Mouse (Mus musculus): Measurements from ENCODE around the gene Wrb. TPM values are rescaled to one million over a fixed set of nuclear protein-coding genes. Genes with fewer than 3 reads are reported as not detected.
A peak's percentile ranks its signal among the peaks of the same experiment; 100 is the strongest.
"Not testable (repeated sequence)": the region's sequence is repeated elsewhere in the genome, so short reads cannot be mapped to it uniquely, and the experiment has no call there.

Wrb gene
- polyA plus RNA-seq, 1 experiment from 2014 or later: 53.3 TPM

DNA sequence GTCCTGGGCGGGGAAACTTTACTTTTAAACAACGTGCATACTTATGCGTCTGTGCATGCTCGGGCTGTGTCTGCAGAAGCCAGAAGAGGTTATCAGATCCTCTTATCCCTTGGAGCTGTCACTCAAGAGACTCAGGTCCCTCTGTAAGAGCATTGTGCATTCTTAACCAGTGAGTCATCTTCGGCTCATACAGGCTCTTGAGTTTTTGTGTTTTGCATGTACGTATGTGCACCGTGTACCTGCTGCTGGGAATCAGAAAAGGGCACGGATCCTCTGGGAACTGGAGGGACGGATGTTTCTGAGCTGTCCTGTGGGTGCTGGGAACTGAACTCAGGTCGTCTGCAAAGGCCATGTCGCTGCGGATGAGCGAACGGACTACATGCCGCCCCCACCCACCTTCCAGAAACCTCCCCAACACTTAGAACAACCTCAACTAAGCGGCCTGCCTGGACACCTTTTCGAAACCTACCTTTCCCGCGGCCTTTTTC lies 18.5 kb upstream of the Wrb start:
- Histone ChIP-seq H3K4me3 (ENCODE audit: low read length) (peak overlapping the region; percentile 83), H3K4me1 (ENCODE audit: control insufficient read depth, insufficient read depth, low read length) (peaks cover 23% of the 10 kb centered on the region), H3K4me2 (ENCODE audit: low read depth, low read length) (peak overlapping the region; percentile 77), H3K9me3 (replicated peaks; ENCODE audit: control insufficient read depth, low read length) (no peaks in the 10 kb centered on the region), H3K9ac (ENCODE audit: low read length) (peak overlapping the region; percentile 98), H3K27me3 (ENCODE audit: control insufficient read depth, insufficient read depth, low read length) (no peaks in the 10 kb centered on the region), H3K36me3 (ENCODE audit: control insufficient read depth, insufficient read depth) (peaks cover 37% of the 10 kb centered on the region), H3K27ac (ENCODE audit: low read length) (peak overlapping the region; percentile 97)
- no peak for ATAC-seq (replicated peaks; ENCODE audit: extremely low read depth, insufficient read depth, low FRiP score)
- WGBS: 2% methylated on average over 19 of the region's 19 CpGs

DNA sequence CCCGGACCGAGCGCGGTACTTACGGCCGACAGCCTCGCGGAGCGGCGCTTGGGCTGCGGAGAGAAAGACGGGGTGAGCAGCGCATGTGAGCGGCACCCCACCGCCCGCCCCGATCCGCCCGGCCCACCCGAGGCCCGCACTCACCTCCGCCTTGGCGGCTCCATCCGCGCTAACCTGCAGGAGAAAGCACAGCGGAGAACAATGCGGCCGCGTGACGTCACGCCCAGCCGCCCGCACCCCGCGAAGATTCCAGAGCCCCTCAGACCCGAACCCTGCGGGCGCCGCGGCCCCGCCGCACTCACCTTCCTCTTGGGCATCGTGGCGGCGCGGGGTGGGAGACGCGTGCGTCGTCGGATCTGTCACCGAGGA lies 17.9 kb upstream of the Wrb start:
- Histone ChIP-seq H3K27me3 (ENCODE audit: control insufficient read depth, insufficient read depth, low read length) (no peaks in the 10 kb centered on the region), H3K9me3 (replicated peaks; ENCODE audit: control insufficient read depth, low read length) (no peaks in the 10 kb centered on the region), H3K4me2 (ENCODE audit: low read depth, low read length) (peak overlapping the region; percentile 77), H3K27ac (ENCODE audit: low read length) (peak overlapping the region; percentile 97), H3K4me1 (ENCODE audit: control insufficient read depth, insufficient read depth, low read length) (peaks cover 23% of the 10 kb centered on the region), H3K4me3 (ENCODE audit: low read length) (peak overlapping the region; percentile 83), H3K9ac (ENCODE audit: low read length) (peak overlapping the region; percentile 98), H3K36me3 (ENCODE audit: control insufficient read depth, insufficient read depth) (peaks cover 35% of the 10 kb centered on the region)
- peak; percentile 28 for ATAC-seq (replicated peaks; ENCODE audit: extremely low read depth, insufficient read depth, low FRiP score)
- WGBS: under 1% methylated on average over 42 of the region's 52 CpGs

DNA sequence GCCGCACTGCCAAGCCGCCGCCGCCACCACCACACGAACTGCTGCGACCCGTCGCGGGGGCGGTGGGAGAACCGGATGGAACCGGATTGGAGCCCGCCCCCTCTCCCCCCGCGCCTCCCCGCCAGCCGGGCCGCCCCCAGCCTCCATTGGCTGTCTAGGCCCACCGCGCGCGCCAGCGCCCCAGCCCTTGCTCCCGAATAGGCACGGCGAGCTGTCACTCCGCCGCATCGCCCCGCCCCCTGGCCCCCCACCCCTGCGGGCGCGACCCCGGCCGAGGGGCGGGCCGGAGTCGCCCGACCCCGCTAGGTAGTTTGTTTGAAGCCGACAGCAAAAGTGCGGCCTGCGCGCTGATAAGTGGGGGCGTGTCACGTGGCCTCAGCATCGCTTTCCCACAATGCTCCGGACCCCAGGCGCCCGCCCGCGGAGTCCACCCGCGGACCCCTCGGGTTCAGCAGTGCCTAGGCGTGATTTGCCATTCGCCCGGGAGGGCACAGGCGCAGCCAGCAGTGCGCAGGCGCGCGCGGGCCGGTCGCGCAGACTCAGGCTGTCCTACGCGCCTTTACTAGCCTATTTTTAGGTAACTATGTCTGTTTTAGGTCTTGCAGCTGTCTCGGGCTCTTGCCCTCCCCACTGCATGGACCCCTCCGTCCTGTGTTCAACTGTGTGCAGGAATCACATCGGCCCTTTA lies 17.4 kb upstream of the Wrb start, which contains the start of gene Hmgn1:
TSS of gene Hmgn1 (minus strand) at position 73 of the 688 bp plus-strand sequence.
- Histone ChIP-seq H3K4me1 (ENCODE audit: control insufficient read depth, insufficient read depth, low read length) (peaks cover 23% of the 10 kb centered on the region), H3K27ac (ENCODE audit: low read length) (peak within 1 kb of the TSS; percentile 98), H3K9ac (ENCODE audit: low read length) (peak within 1 kb of the TSS; percentile 98), H3K27me3 (ENCODE audit: control insufficient read depth, insufficient read depth, low read length) (no peaks in the 10 kb centered on the region), H3K4me3 (ENCODE audit: low read length) (peak within 1 kb of the TSS; percentile 83), H3K4me2 (ENCODE audit: low read depth, low read length) (peak within 1 kb of the TSS; percentile 77), H3K9me3 (replicated peaks; ENCODE audit: control insufficient read depth, low read length) (no peaks in the 10 kb centered on the region), H3K36me3 (ENCODE audit: control insufficient read depth, insufficient read depth) (peaks cover 30% of the 10 kb centered on the region)
- ATAC-seq (replicated peaks; ENCODE audit: extremely low read depth, insufficient read depth, low FRiP score): peak; percentile 97
- under 1% methylated on average over 58 of the region's 72 CpGs for WGBS

DNA sequence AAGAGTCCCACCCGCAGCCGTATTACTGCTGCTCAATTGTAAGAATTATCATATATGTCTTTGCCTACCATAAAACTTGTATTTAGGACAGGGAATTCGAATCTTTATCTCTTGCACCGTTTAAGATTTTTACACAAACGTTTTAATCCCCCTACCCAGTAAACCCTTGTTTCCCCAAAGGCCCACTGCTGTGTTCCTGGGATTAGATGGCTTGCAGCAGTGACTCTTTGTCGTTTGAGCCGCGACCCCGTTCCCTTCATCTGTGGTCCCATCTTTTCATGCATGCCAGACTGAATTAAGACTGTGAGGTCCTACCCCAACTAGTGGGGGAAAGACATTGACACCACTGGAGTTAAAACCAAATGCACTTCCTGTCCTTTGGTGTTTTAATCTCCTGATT lies 16.7 kb upstream of the Wrb start:
- no peaks in the 10 kb centered on the region for H3K27me3 ChIP-seq (ENCODE audit: control insufficient read depth, insufficient read depth, low read length)

DNA sequence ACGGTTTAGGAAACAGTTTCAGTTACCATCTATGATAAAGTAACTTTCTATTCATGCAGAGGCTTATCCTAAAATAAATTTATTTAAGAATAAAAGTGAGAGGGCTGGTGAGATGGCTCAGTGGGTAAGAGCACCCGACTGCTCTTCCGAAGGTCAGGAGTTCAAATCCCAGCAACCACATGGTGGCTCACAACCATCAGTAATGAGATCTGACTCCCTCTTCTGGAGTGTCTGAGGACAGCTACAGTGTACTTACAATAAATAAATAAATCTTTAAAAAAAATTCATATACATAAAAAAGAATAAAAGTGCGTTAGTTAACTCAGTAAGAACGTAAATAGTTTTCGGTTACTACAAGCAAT lies 478 bp upstream of the Wrb start:
- not testable (repeated sequence) for H3K9ac ChIP-seq (ENCODE audit: low read length); H3K27me3 ChIP-seq (ENCODE audit: control insufficient read depth, insufficient read depth, low read length); H3K4me2 ChIP-seq (ENCODE audit: low read depth, low read length); H3K9me3 ChIP-seq (replicated peaks; ENCODE audit: control insufficient read depth, low read length); H3K36me3 ChIP-seq (ENCODE audit: control insufficient read depth, insufficient read depth); H3K27ac ChIP-seq (ENCODE audit: low read length)
- peak; percentile 21; the same call in 1 of the 2 replicates for ATAC-seq (replicated peaks; ENCODE audit: extremely low read depth, insufficient read depth, low FRiP score)
- Histone ChIP-seq H3K4me3 (ENCODE audit: low read length) (peak overlapping the region; percentile 78; the same call in 1 of the 2 replicates), H3K4me1 (ENCODE audit: control insufficient read depth, insufficient read depth, low read length) (peaks cover 20% of the 10 kb centered on the region)
- WGBS: 21% methylated on average over 6 of the region's 6 CpGs

More for the DNA sequence above, 16.7 kb upstream of the Wrb start:
- peak overlapping the region; percentile 83 for H3K4me3 ChIP-seq (ENCODE audit: low read length)
- H3K36me3 ChIP-seq (ENCODE audit: control insufficient read depth, insufficient read depth): peaks cover 24% of the 10 kb centered on the region
- ATAC-seq (replicated peaks; ENCODE audit: extremely low read depth, insufficient read depth, low FRiP score): no peak
- peak overlapping the region; percentile 98 for H3K27ac ChIP-seq (ENCODE audit: low read length)
- peak overlapping the region; percentile 88 for H3K9ac ChIP-seq (ENCODE audit: low read length)
- no peaks in the 10 kb centered on the region for H3K9me3 ChIP-seq (replicated peaks; ENCODE audit: control insufficient read depth, low read length)
- H3K4me1 ChIP-seq (ENCODE audit: control insufficient read depth, insufficient read depth, low read length): peaks cover 23% of the 10 kb centered on the region
- peak overlapping the region; percentile 77 for H3K4me2 ChIP-seq (ENCODE audit: low read depth, low read length)
- WGBS: 3% methylated on average over 9 of the region's 9 CpGs

DNA sequence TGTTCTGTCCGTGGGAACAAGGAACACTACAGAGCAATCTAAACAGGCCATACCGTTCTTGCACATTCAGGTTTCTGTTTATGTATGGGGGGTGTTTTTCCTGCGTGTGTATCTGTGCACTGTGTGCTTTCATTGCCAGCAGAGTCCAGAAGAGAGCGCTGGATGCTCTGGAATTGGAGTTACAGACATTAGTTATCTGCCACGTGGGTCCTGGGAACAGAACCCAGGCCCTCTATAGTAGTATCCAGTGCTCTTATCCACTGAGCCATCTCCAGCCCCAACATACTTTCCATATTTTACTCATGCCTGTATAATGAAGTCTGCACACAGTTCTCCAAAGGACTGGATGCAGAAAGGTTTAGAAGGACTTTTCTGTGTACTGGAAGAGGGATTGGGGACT lies 607 bp downstream of the Wrb start:
- 1% methylated on average over 5 of the region's 5 CpGs for WGBS
- peak; percentile 10 for ATAC-seq (replicated peaks; ENCODE audit: extremely low read depth, insufficient read depth, low FRiP score)

DNA sequence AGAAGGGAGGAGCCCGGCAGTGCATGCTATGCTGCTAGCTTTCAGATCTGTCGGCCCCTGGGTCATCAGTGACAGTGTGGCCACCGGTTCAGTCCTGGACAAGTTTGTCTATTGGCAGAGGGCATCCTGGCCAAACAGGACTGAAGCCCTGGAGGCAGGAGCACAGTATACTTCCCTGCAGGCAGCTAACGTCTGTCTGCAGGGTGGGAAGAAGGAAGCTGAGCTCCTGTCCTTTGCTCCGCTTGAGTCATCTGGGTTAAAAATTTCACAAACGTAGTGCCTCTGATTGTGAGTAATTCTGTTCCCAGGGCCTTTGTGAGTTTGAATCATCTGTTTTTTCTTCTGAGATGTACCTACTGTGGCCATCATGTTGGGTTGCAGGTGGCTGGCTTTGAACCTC lies 3.6 kb downstream of the Wrb start:
- Histone ChIP-seq H3K36me3 (ENCODE audit: control insufficient read depth, insufficient read depth) (peaks cover 7% of the 10 kb centered on the region; the same call in 1 of the 2 replicates), H3K27me3 (ENCODE audit: control insufficient read depth, insufficient read depth, low read length) (no peaks in the 10 kb centered on the region), H3K27ac (ENCODE audit: low read length) (peak overlapping the region; percentile 68), H3K9ac (ENCODE audit: low read length) (peak overlapping the region; percentile 31; the same call in 1 of the 2 replicates), H3K9me3 (replicated peaks; ENCODE audit: control insufficient read depth, low read length) (no peaks in the 10 kb centered on the region), H3K4me2 (ENCODE audit: low read depth, low read length) (peak overlapping the region; percentile 30; the same call in 1 of the 2 replicates), H3K4me3 (ENCODE audit: low read length) (no peak overlapping the region), H3K4me1 (ENCODE audit: control insufficient read depth, insufficient read depth, low read length) (peaks cover 35% of the 10 kb centered on the region)
- ATAC-seq (replicated peaks; ENCODE audit: extremely low read depth, insufficient read depth, low FRiP score): no peak
- 44% methylated on average over 6 of the region's 6 CpGs for WGBS

More for the DNA sequence above, 607 bp downstream of the Wrb start:
- Histone ChIP-seq H3K4me3 (ENCODE audit: low read length) (peak overlapping the region; percentile 78), H3K36me3 (ENCODE audit: control insufficient read depth, insufficient read depth) (no peaks in the 10 kb centered on the region), H3K9ac (ENCODE audit: low read length) (peak overlapping the region; percentile 81), H3K27me3 (ENCODE audit: control insufficient read depth, insufficient read depth, low read length) (no peaks in the 10 kb centered on the region), H3K4me2 (ENCODE audit: low read depth, low read length) (peak overlapping the region; percentile 87), H3K27ac (ENCODE audit: low read length) (peak overlapping the region; percentile 36), H3K9me3 (replicated peaks; ENCODE audit: control insufficient read depth, low read length) (no peaks in the 10 kb centered on the region), H3K4me1 (ENCODE audit: control insufficient read depth, insufficient read depth, low read length) (peaks cover 25% of the 10 kb centered on the region)

DNA sequence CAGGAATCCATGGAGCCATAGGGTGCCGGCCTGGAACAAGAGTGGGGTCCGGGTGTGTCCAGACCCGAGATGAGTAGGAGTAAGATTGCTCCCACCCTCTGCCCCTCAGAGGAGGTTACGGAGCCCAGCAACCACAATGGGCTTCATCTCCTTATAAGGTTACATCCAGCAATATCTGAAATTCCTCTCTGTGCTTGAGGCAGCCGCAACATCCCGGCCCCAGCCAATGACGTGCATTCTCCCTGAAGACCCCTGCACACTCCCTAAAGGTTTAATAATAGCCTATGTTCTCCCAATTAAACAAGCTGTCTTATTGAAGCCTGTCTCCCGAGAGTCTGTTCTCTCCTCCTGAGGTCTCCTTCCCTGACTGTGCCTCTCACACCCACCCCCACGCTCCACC lies 4.1 kb downstream of the Wrb start:
- no peak for ATAC-seq (replicated peaks; ENCODE audit: extremely low read depth, insufficient read depth, low FRiP score)
- Histone ChIP-seq H3K36me3 (ENCODE audit: control insufficient read depth, insufficient read depth) (peaks cover 7% of the 10 kb centered on the region; the same call in 1 of the 2 replicates), H3K9ac (ENCODE audit: low read length) (peak overlapping the region; percentile 47; the same call in 1 of the 2 replicates), H3K4me3 (ENCODE audit: low read length) (no peak overlapping the region), H3K9me3 (replicated peaks; ENCODE audit: control insufficient read depth, low read length) (no peaks in the 10 kb centered on the region), H3K27ac (ENCODE audit: low read length) (peak overlapping the region; percentile 68), H3K4me1 (ENCODE audit: control insufficient read depth, insufficient read depth, low read length) (peaks cover 35% of the 10 kb centered on the region), H3K4me2 (ENCODE audit: low read depth, low read length) (peak overlapping the region; percentile 30), H3K27me3 (ENCODE audit: control insufficient read depth, insufficient read depth, low read length) (no peaks in the 10 kb centered on the region)
- 23% methylated on average over 9 of the region's 9 CpGs for WGBS

DNA sequence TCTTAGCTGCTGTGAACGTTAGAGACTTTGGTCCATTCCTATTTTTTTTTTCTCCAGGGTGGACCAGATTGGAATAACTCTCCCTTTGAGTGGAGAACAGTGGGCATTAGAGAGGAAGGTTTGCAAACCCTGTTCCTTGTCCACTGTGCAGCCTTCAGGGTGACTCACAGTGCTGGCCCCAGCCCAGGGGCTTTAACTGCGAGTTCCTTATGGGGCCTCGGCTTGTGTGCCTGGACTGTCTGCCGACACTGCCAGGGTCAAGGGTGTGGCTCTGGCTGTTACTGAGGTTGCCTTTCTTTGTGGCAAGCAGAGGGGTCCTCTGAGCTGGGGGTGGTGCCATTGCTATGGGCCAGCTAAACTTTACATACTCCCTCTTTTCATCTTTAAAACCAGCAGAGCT lies 5.8 kb downstream of the Wrb start:
- WGBS: 38% methylated on average over 4 of the region's 4 CpGs

More for the DNA sequence above, 5.8 kb downstream of the Wrb start:
- no peaks in the 10 kb centered on the region for H3K9me3 ChIP-seq (replicated peaks; ENCODE audit: control insufficient read depth, low read length)
- peaks cover 32% of the 10 kb centered on the region for H3K4me1 ChIP-seq (ENCODE audit: control insufficient read depth, insufficient read depth, low read length)
- no peak overlapping the region for H3K4me3 ChIP-seq (ENCODE audit: low read length)
- ATAC-seq (replicated peaks; ENCODE audit: extremely low read depth, insufficient read depth, low FRiP score): no peak
- peak overlapping the region; percentile 46; the same call in 1 of the 2 replicates for H3K27ac ChIP-seq (ENCODE audit: low read length)
- H3K9ac ChIP-seq (ENCODE audit: low read length): no peak overlapping the region
- no peaks in the 10 kb centered on the region for H3K27me3 ChIP-seq (ENCODE audit: control insufficient read depth, insufficient read depth, low read length)
- H3K4me2 ChIP-seq (ENCODE audit: low read depth, low read length): no peak overlapping the region
- peaks cover 12% of the 10 kb centered on the region; the same call in 1 of the 2 replicates for H3K36me3 ChIP-seq (ENCODE audit: control insufficient read depth, insufficient read depth)
